Mouse (Mus musculus): ENCODE measurements at regions not wholly inside any gene's neighbourhood (a gene's known extent, or its start where the extent isn't known, plus 50 kb on each side); places are given as distances from the start of the nearest gene placed in this dataset.

GRCm38 (mm10) chrX:99340223-99340622, 130.8 kb downstream of the Pja1 start:
- DNase-seq (ENCODE audit: low spot score): no peak

- DNase-seq (ENCODE audit: low spot score): no peak
Observed at GRCm38 (mm10) chrX:99339081-99339876, 131.8 kb downstream of the Pja1 start.

- peak; percentile 49 for DNase-seq (ENCODE audit: low spot score)
Observed at GRCm38 (mm10) chrX:99336616-99337553, 134.2 kb downstream of the Pja1 start.

- no peak for DNase-seq (ENCODE audit: low spot score)
Observed at GRCm38 (mm10) chrX:99335886-99336589, 135.0 kb downstream of the Pja1 start.

GRCm38 (mm10) chrX:99332457-99332770, 138.7 kb downstream of the Pja1 start:
- no peak for DNase-seq (ENCODE audit: low spot score)

GRCm38 (mm10) chrX:99331764-99332456, 139.2 kb downstream of the Pja1 start:
- no peak for DNase-seq (ENCODE audit: low spot score)

GRCm38 (mm10) chrX:99330386-99330785, 140.7 kb downstream of the Pja1 start:
- no peak for DNase-seq (ENCODE audit: low spot score)

- no peak for DNase-seq (ENCODE audit: low spot score)
Observed at GRCm38 (mm10) chrX:99328576-99328975, 142.5 kb downstream of the Pja1 start.

- peak; percentile 46 for DNase-seq (ENCODE audit: low spot score)
Observed at GRCm38 (mm10) chrX:99326167-99326566, 144.9 kb downstream of the Pja1 start.

- no peak for DNase-seq (ENCODE audit: low spot score)
Observed at GRCm38 (mm10) chrX:99325460-99325859, 145.6 kb downstream of the Pja1 start.

GRCm38 (mm10) chrX:99324546-99325170, 146.4 kb downstream of the Pja1 start:
- no peak for DNase-seq (ENCODE audit: low spot score)

GRCm38 (mm10) chrX:99319791-99320190, 151.3 kb downstream of the Pja1 start:
- DNase-seq (ENCODE audit: low spot score): no peak

GRCm38 (mm10) chrX:99319163-99319562, 151.9 kb downstream of the Pja1 start:
- no peak for DNase-seq (ENCODE audit: low spot score)

GRCm38 (mm10) chrX:99318141-99318540, 152.9 kb downstream of the Pja1 start:
- no peak for DNase-seq (ENCODE audit: low spot score)

GRCm38 (mm10) chrX:99317736-99318135, 153.3 kb downstream of the Pja1 start:
- DNase-seq (ENCODE audit: low spot score): no peak

- DNase-seq (ENCODE audit: low spot score): no peak
Observed at GRCm38 (mm10) chrX:99316410-99317056, 154.5 kb downstream of the Pja1 start.

GRCm38 (mm10) chrX:99299110-99299509, 163.2 kb downstream of the Efnb1 start:
- peak; percentile 27 for DNase-seq (ENCODE audit: low spot score)

- no peak for DNase-seq (ENCODE audit: low spot score)
Observed at GRCm38 (mm10) chrX:99294726-99295125, 158.8 kb downstream of the Efnb1 start.

- DNase-seq (ENCODE audit: low spot score): no peak
Observed at GRCm38 (mm10) chrX:99293967-99294366, 158.0 kb downstream of the Efnb1 start.

GRCm38 (mm10) chrX:99292758-99293157, 156.8 kb downstream of the Efnb1 start:
- DNase-seq (ENCODE audit: low spot score): no peak

- no peak for DNase-seq (ENCODE audit: low spot score)
Observed at GRCm38 (mm10) chrX:99291965-99292364, 156.0 kb downstream of the Efnb1 start.
